Mouse (Mus musculus): ENCODE results near the gene Wipi1. TPM values are rescaled to one million over a fixed set of nuclear protein-coding genes. Genes with fewer than 3 reads are reported as not detected.

Gene Wipi1
- polyA plus RNA-seq, 2 experiments = 36.9 to 37.5 TPM

DNA sequence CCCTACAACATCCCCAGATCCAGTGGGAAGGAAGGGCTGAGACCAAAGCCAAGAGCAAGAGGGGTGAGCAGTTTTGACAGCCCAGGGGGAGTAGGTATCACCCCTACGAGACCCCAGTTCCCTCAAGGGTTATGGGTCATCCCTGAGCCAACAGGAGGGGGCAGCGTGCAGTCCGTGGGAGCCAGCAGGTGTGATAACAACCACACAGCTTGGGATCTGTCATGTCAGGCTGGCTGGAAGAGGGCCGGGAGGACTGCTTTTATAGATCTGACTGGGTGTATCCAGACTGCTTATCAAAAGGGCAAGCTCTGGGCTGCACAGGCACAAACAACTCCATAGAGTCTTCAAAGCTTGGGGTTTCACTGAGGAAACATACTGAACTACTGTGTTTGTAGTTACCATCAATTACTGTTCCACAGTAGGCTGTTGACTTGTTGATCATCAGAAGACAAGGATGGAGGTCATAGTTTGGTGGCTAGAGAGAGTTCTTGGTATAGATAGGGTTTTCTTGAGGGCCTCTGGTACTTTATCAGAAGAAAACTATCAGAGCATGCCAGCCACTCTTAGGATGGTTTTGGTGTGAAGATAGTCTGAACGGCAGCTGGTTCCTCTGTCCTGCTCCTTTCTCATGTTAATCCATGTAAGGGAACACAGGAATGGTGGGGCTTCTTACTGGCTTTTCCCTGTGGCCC, 62.0 kb downstream of the Wipi1 start:
- Histone ChIP-seq H3K4me3 (replicated peaks; ENCODE audit: low read length) (no peak overlapping the region), H3K4me1 (ENCODE audit: control insufficient read depth, insufficient read depth, low read length) (peaks cover 12% of the 10 kb centered on the region; the same call in 1 of the 2 replicates), H3K4me2 (replicated peaks; ENCODE audit: low read depth, low read length, severe bottlenecking) (no peak overlapping the region), H3K36me3 (ENCODE audit: control insufficient read depth, insufficient read depth, low read length) (no peaks in the 10 kb centered on the region), H3K27ac (replicated peaks; ENCODE audit: low read depth, low read length) (no peak overlapping the region), H3K27me3 (ENCODE audit: control insufficient read depth, insufficient read depth, low read length) (no peaks in the 10 kb centered on the region), H3K9ac (ENCODE audit: low read depth, low read length, severe bottlenecking) (no peak overlapping the region), H3K9me3 (ENCODE audit: control insufficient read depth, low read length) (no peaks in the 10 kb centered on the region)
- DNase-seq (ENCODE audit: low spot score) = no peak
- no peak for TF ChIP-seq POLR2A (IDR thresholded peaks at IDR 0.05; ENCODE audit: borderline replicate concordance, extremely low read depth, insufficient read depth, insufficient read length)
- 64% methylated on average over 5 of the region's 5 CpGs for WGBS
- no peak for ATAC-seq (ENCODE audit: low FRiP score, low read depth)

DNA sequence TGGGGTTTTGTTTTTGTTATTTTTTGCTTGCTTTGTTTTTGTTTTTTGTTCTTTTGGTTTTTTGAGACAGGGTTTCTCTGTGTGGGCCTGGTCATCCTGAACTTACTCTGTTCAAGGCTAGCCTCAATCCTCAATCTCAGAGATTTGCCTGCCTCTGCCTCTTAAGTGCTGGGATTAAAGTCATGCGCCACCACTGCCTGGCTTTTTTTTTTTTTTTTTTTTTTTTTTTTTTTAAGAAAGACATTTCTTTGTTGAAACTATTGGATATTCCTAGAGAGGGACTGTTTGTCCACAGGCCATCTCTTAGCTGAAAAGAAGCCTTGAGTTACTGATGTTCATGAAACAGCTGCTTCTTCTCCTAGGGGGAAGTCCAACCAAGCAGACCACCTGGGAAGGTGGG, 64.1 kb downstream of the Wipi1 start:
- no peak overlapping the region for H3K4me3 ChIP-seq (replicated peaks; ENCODE audit: low read length)
- TF ChIP-seq POLR2A (IDR thresholded peaks at IDR 0.05; ENCODE audit: borderline replicate concordance, extremely low read depth, insufficient read depth, insufficient read length) = no peak
- H3K9me3 ChIP-seq (ENCODE audit: control insufficient read depth, low read length) = no peaks in the 10 kb centered on the region
- WGBS = 94% methylated on average over 1 of the region's 1 CpGs
- ATAC-seq (ENCODE audit: low FRiP score, low read depth) (no peak), DNase-seq (ENCODE audit: low spot score) (no peak)
- no peaks in the 10 kb centered on the region for H3K27me3 ChIP-seq (ENCODE audit: control insufficient read depth, insufficient read depth, low read length)
- H3K9ac ChIP-seq (ENCODE audit: low read depth, low read length, severe bottlenecking) = no peak overlapping the region
- no peak overlapping the region for H3K27ac ChIP-seq (replicated peaks; ENCODE audit: low read depth, low read length)
- H3K4me1 ChIP-seq (ENCODE audit: control insufficient read depth, insufficient read depth, low read length) = peaks cover 22% of the 10 kb centered on the region
- no peak overlapping the region for H3K4me2 ChIP-seq (replicated peaks; ENCODE audit: low read depth, low read length, severe bottlenecking)
- H3K36me3 ChIP-seq (ENCODE audit: control insufficient read depth, insufficient read depth, low read length) = no peaks in the 10 kb centered on the region

- ATAC-seq (ENCODE audit: low FRiP score, low read depth) = no peak
These were observed 65.3 kb downstream of the Wipi1 start for GRCm38 (mm10) chr11:109546305-109547001.

DNA sequence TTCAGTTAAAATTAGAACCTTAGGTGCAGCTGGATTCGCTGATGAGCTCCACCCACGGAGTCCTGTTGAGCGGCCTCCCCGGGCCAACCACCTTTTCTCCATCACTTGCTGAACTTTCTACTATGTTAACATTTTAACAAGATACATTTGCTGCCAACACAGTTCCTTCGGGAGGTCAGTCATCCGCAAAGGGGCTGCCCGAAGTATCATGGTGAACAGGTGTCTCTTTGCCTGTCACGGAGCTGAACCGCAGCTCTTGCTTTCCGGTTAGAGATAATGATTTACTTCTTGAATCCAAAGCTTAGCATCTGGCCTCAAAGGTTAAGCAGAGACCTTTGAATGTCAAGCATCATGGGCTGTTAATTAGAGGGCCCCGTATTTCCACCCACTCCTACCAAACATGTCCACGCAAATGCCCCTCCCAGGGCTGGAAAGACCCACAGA, 66.0 kb downstream of the Wipi1 start:
- peaks cover 22% of the 10 kb centered on the region for H3K4me1 ChIP-seq (ENCODE audit: control insufficient read depth, insufficient read depth, low read length)
- no peak overlapping the region for H3K4me2 ChIP-seq (replicated peaks; ENCODE audit: low read depth, low read length, severe bottlenecking)
- no peak overlapping the region for H3K4me3 ChIP-seq (replicated peaks; ENCODE audit: low read length)
- H3K27me3 ChIP-seq (ENCODE audit: control insufficient read depth, insufficient read depth, low read length) = no peaks in the 10 kb centered on the region
- TF ChIP-seq POLR2A (IDR thresholded peaks at IDR 0.05; ENCODE audit: borderline replicate concordance, extremely low read depth, insufficient read depth, insufficient read length) = no peak
- H3K27ac ChIP-seq (replicated peaks; ENCODE audit: low read depth, low read length) = no peak overlapping the region
- no peaks in the 10 kb centered on the region for H3K36me3 ChIP-seq (ENCODE audit: control insufficient read depth, insufficient read depth, low read length)
- ATAC-seq (ENCODE audit: low FRiP score, low read depth) = no peak
- DNase-seq (ENCODE audit: low spot score) = no peak
- no peak overlapping the region for H3K9ac ChIP-seq (ENCODE audit: low read depth, low read length, severe bottlenecking)
- WGBS = 38% methylated on average over 12 of the region's 12 CpGs
- no peaks in the 10 kb centered on the region for H3K9me3 ChIP-seq (ENCODE audit: control insufficient read depth, low read length)

More at GRCm38 (mm10) chr11:109546305-109547001, 65.3 kb downstream of the Wipi1 start:
- DNase-seq (ENCODE audit: low spot score) = no peak
- Histone ChIP-seq H3K4me3 (replicated peaks; ENCODE audit: low read length) (no peak overlapping the region), H3K9me3 (ENCODE audit: control insufficient read depth, low read length) (no peaks in the 10 kb centered on the region), H3K36me3 (ENCODE audit: control insufficient read depth, insufficient read depth, low read length) (no peaks in the 10 kb centered on the region), H3K4me2 (replicated peaks; ENCODE audit: low read depth, low read length, severe bottlenecking) (no peak overlapping the region), H3K4me1 (ENCODE audit: control insufficient read depth, insufficient read depth, low read length) (peaks cover 22% of the 10 kb centered on the region), H3K27ac (replicated peaks; ENCODE audit: low read depth, low read length) (no peak overlapping the region), H3K9ac (ENCODE audit: low read depth, low read length, severe bottlenecking) (no peak overlapping the region), H3K27me3 (ENCODE audit: control insufficient read depth, insufficient read depth, low read length) (no peaks in the 10 kb centered on the region)
- TF ChIP-seq POLR2A (IDR thresholded peaks at IDR 0.05; ENCODE audit: borderline replicate concordance, extremely low read depth, insufficient read depth, insufficient read length) = no peak
- WGBS = 65% methylated on average over 16 of the region's 16 CpGs

DNA sequence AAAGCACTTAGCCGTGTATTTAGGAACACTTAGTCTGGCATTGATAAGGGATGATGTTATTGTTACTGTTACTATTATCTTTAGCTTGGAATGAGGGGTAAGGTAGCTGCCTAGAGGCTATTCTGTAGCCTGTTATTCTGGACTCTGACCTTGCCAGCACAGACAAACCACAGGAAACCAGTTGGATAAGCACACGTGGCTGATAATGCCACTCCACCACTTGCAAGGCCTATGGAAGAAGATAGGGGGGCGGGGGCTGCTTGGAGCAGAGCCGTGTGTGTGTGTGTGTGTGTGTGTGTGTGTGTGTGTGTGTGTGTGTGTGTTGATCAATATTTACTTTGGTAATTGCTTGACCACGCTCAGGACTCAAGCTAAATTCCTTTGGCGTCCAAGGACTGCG, 66.5 kb downstream of the Wipi1 start:
- no peak overlapping the region for H3K27ac ChIP-seq (replicated peaks; ENCODE audit: low read depth, low read length)
- no peak for ATAC-seq (ENCODE audit: low FRiP score, low read depth)
- H3K4me2 ChIP-seq (replicated peaks; ENCODE audit: low read depth, low read length, severe bottlenecking) = no peak overlapping the region

More for the DNA sequence above, 66.5 kb downstream of the Wipi1 start:
- whole genome bisulfite sequencing = 67% methylated on average over 7 of the region's 7 CpGs
- H3K4me3 ChIP-seq (replicated peaks; ENCODE audit: low read length) = no peak overlapping the region
- TF ChIP-seq POLR2A (IDR thresholded peaks at IDR 0.05; ENCODE audit: borderline replicate concordance, extremely low read depth, insufficient read depth, insufficient read length) = no peak
- H3K9ac ChIP-seq (ENCODE audit: low read depth, low read length, severe bottlenecking) = no peak overlapping the region
- peaks cover 22% of the 10 kb centered on the region for H3K4me1 ChIP-seq (ENCODE audit: control insufficient read depth, insufficient read depth, low read length)
- H3K27me3 ChIP-seq (ENCODE audit: control insufficient read depth, insufficient read depth, low read length) = no peaks in the 10 kb centered on the region
- H3K9me3 ChIP-seq (ENCODE audit: control insufficient read depth, low read length) = no peaks in the 10 kb centered on the region
- H3K36me3 ChIP-seq (ENCODE audit: control insufficient read depth, insufficient read depth, low read length) = no peaks in the 10 kb centered on the region
- no peak for DNase-seq (ENCODE audit: low spot score)

All from limb, embryonic 14.5 days (tissue).